Mouse (Mus musculus) forebrain, embryonic 15.5 days (tissue): ENCODE measurements around the gene Myh15. TPM values are rescaled to one million over a fixed set of nuclear protein-coding genes. Genes with fewer than 3 reads are reported as not detected.
A peak's percentile ranks its signal among the peaks of the same experiment; 100 is the strongest.

Experiments used
- ATAC-seq: fragments of 200-750 bp; cut with Nextera tagmentation; replicated peaks from 2 replicates; pipeline ENCODE4 v1.8.0; 2017; ENCODE audit warnings: mild to moderate bottlenecking, moderate TSS enrichment, moderate library complexity
- H3K27ac ChIP-seq: fragments of 300-500 bp; sonication (generic); replicated peaks from 2 replicates; pipeline ENCODE4 v1.5.1; 2015; ENCODE audit warnings: mild to moderate bottlenecking, inconsistent platforms
- H3K27me3 ChIP-seq: fragments of 300-500 bp; sonication (generic); 2 replicates; pipeline ENCODE4 v1.6.1; 2015; ENCODE audit warnings: inconsistent platforms
- H3K36me3 ChIP-seq: fragments of 300-500 bp; sonication (generic); 2 replicates; pipeline ENCODE4 v1.6.1; 2015; ENCODE audit warnings: mild to moderate bottlenecking, inconsistent platforms
- H3K4me1 ChIP-seq: fragments of 300-500 bp; sonication (generic); 2 replicates; pipeline ENCODE4 v1.6.1; 2015; ENCODE audit warnings: inconsistent platforms
- H3K4me2 ChIP-seq: fragments of 300-500 bp; sonication (generic); replicated peaks from 2 replicates; pipeline ENCODE4 v1.6.1; 2015; ENCODE audit warnings: mild to moderate bottlenecking, inconsistent platforms
- H3K4me3 ChIP-seq: fragments of 300-500 bp; sonication (generic); 2 replicates; pipeline ENCODE4 v1.5.1; 2015; ENCODE audit warnings: mild to moderate bottlenecking, inconsistent platforms
- H3K9ac ChIP-seq: fragments of 300-500 bp; sonication (generic); replicated peaks from 2 replicates; pipeline ENCODE4 v1.6.1; 2015; ENCODE audit warnings: mild to moderate bottlenecking, inconsistent platforms
- H3K9me3 ChIP-seq: fragments of 300-500 bp; sonication (generic); 2 replicates; pipeline ENCODE4 v1.6.1; 2016; ENCODE audit warnings: inconsistent platforms
- WGBS: fragments of 180-500 bp; shearing (Covaris S2); methylation state at CpG from one replicate; pipeline ENCODE4 v1.1.7; 2015; ENCODE audit warnings: mixed read lengths; 5-methylcytosine and 5-hydroxymethylcytosine counted together
- polyA plus RNA-seq: library from polyadenylated mRNA; unstranded; fragments of >200 nt; fragmentation: Nextera tagmentation; extraction: Ambion mirVana; gene quantifications from 2 replicates; pipeline ENCODE4 v1.2.1, GENCODE M21; 2015

Gene Myh15
- 0.05 and 0.11 TPM in 2 replicates for polyA plus RNA-seq

- Histone ChIP-seq H3K4me3 (no peak within 1 kb of the TSS), H3K4me2 (no peak within 1 kb of the TSS), H3K27ac (no peak within 1 kb of the TSS), H3K9ac (no peak within 1 kb of the TSS), H3K9me3 (no peaks in the 10 kb centered on the region), H3K36me3 (no peaks in the 10 kb centered on the region), H3K27me3 (no peaks in the 10 kb centered on the region), H3K4me1 (no peaks in the 10 kb centered on the region)
- no peak for ATAC-seq
- WGBS: 96% methylated on average over 1 of the region's 1 CpGs
Measured at GRCm38 (mm10) chr16:49057186-49057585, at the start of gene Myh15. Myh15 (plus strand) TSS chr16:49057486.

GRCm38 (mm10) chr16:49016620-49017332, 40.5 kb upstream of the Myh15 start:
- Histone ChIP-seq H3K36me3 (peaks cover 9% of the 10 kb centered on the region), H3K4me2 (no peak overlapping the region), H3K27me3 (no peaks in the 10 kb centered on the region), H3K27ac (no peak overlapping the region), H3K9me3 (no peaks in the 10 kb centered on the region), H3K4me1 (no peaks in the 10 kb centered on the region), H3K4me3 (no peak overlapping the region), H3K9ac (no peak overlapping the region)
- ATAC-seq: peak; percentile 68; the same call in 1 of the 2 replicates
- WGBS: 41% methylated on average over 5 of the region's 5 CpGs

- Histone ChIP-seq H3K27me3 (no peaks in the 10 kb centered on the region), H3K9ac (no peak overlapping the region), H3K36me3 (no peaks in the 10 kb centered on the region), H3K4me3 (no peak overlapping the region), H3K4me2 (no peak overlapping the region), H3K27ac (no peak overlapping the region), H3K9me3 (no peaks in the 10 kb centered on the region), H3K4me1 (no peaks in the 10 kb centered on the region)
- 38% methylated on average over 4 of the region's 4 CpGs for WGBS
- 0 out of 2 replicates have a peak, but pooled peaks have one; percentile 6 for ATAC-seq
Measured at GRCm38 (mm10) chr16:49035852-49036251, 21.4 kb upstream of the Myh15 start.

- H3K4me1 ChIP-seq: no peaks in the 10 kb centered on the region
- H3K4me3 ChIP-seq: no peak overlapping the region
- H3K36me3 ChIP-seq: no peaks in the 10 kb centered on the region
- H3K27me3 ChIP-seq: no peaks in the 10 kb centered on the region
- no peak overlapping the region for H3K4me2 ChIP-seq
- no peak for ATAC-seq
- H3K9me3 ChIP-seq: no peaks in the 10 kb centered on the region
- no peak overlapping the region for H3K27ac ChIP-seq
- H3K9ac ChIP-seq: no peak overlapping the region
- WGBS: 80% methylated on average over 4 of the region's 4 CpGs
Measured at GRCm38 (mm10) chr16:49037771-49038170, 19.5 kb upstream of the Myh15 start.

GRCm38 (mm10) chr16:49040554-49041221, 16.6 kb upstream of the Myh15 start:
- H3K9ac ChIP-seq: no peak overlapping the region
- H3K27ac ChIP-seq: no peak overlapping the region
- H3K4me3 ChIP-seq: no peak overlapping the region
- H3K27me3 ChIP-seq: no peaks in the 10 kb centered on the region
- H3K9me3 ChIP-seq: no peaks in the 10 kb centered on the region
- no peaks in the 10 kb centered on the region for H3K36me3 ChIP-seq
- no peaks in the 10 kb centered on the region for H3K4me1 ChIP-seq
- ATAC-seq: no peak
- WGBS: 83% methylated on average over 3 of the region's 3 CpGs
- H3K4me2 ChIP-seq: no peak overlapping the region

- H3K36me3 ChIP-seq: no peaks in the 10 kb centered on the region
- H3K27me3 ChIP-seq: no peaks in the 10 kb centered on the region
- no peak overlapping the region for H3K4me3 ChIP-seq
- H3K4me1 ChIP-seq: no peaks in the 10 kb centered on the region
- ATAC-seq: no peak
- no peak overlapping the region for H3K27ac ChIP-seq
- no peak overlapping the region for H3K9ac ChIP-seq
- no peaks in the 10 kb centered on the region for H3K9me3 ChIP-seq
- H3K4me2 ChIP-seq: no peak overlapping the region
Measured at GRCm38 (mm10) chr16:49049214-49049613, 8.1 kb upstream of the Myh15 start.

GRCm38 (mm10) chr16:49069256-49069963, 12.1 kb downstream of the Myh15 start:
- Histone ChIP-seq H3K9ac (no peak overlapping the region), H3K9me3 (no peaks in the 10 kb centered on the region), H3K4me2 (no peak overlapping the region), H3K27me3 (no peaks in the 10 kb centered on the region), H3K4me1 (no peaks in the 10 kb centered on the region), H3K36me3 (no peaks in the 10 kb centered on the region), H3K4me3 (no peak overlapping the region), H3K27ac (no peak overlapping the region)
- WGBS: 53% methylated on average over 5 of the region's 5 CpGs
- ATAC-seq: peak; percentile 71

GRCm38 (mm10) chr16:49071316-49071715, 14.0 kb downstream of the Myh15 start:
- no peak for ATAC-seq
- Histone ChIP-seq H3K4me3 (no peak overlapping the region), H3K9ac (no peak overlapping the region), H3K4me2 (no peak overlapping the region), H3K4me1 (no peaks in the 10 kb centered on the region), H3K36me3 (no peaks in the 10 kb centered on the region), H3K27me3 (no peaks in the 10 kb centered on the region), H3K27ac (no peak overlapping the region), H3K9me3 (no peaks in the 10 kb centered on the region)
- 83% methylated on average over 3 of the region's 3 CpGs for WGBS

GRCm38 (mm10) chr16:49128015-49128414, 70.7 kb downstream of the Myh15 start:
- Histone ChIP-seq H3K4me2 (no peak overlapping the region), H3K4me3 (no peak overlapping the region), H3K27me3 (no peaks in the 10 kb centered on the region), H3K36me3 (no peaks in the 10 kb centered on the region), H3K9ac (no peak overlapping the region), H3K27ac (no peak overlapping the region), H3K4me1 (no peaks in the 10 kb centered on the region), H3K9me3 (no peaks in the 10 kb centered on the region)
- 79% methylated on average over 1 of the region's 1 CpGs for WGBS
- no peak for ATAC-seq

GRCm38 (mm10) chr16:49156193-49156592, 98.9 kb downstream of the Myh15 start:
- Histone ChIP-seq H3K4me1 (no peaks in the 10 kb centered on the region), H3K27ac (no peak overlapping the region), H3K4me2 (no peak overlapping the region), H3K4me3 (no peak overlapping the region), H3K27me3 (no peaks in the 10 kb centered on the region), H3K9ac (no peak overlapping the region), H3K36me3 (no peaks in the 10 kb centered on the region), H3K9me3 (no peaks in the 10 kb centered on the region)
- WGBS: 80% methylated on average over 2 of the region's 2 CpGs
- ATAC-seq: no peak

GRCm38 (mm10) chr16:49164349-49165137, 107.3 kb downstream of the Myh15 start:
- no peak overlapping the region for H3K9ac ChIP-seq
- peak; percentile 79; the same call in 1 of the 2 replicates for ATAC-seq
- H3K27me3 ChIP-seq: no peaks in the 10 kb centered on the region
- H3K9me3 ChIP-seq: no peaks in the 10 kb centered on the region
- 40% methylated on average over 7 of the region's 7 CpGs for WGBS
- H3K36me3 ChIP-seq: no peaks in the 10 kb centered on the region
- H3K4me3 ChIP-seq: no peak overlapping the region
- H3K4me2 ChIP-seq: no peak overlapping the region
- H3K4me1 ChIP-seq: no peaks in the 10 kb centered on the region
- no peak overlapping the region for H3K27ac ChIP-seq

- Histone ChIP-seq H3K4me1 (no peaks in the 10 kb centered on the region), H3K9me3 (no peaks in the 10 kb centered on the region), H3K4me2 (no peak overlapping the region), H3K36me3 (no peaks in the 10 kb centered on the region), H3K27ac (no peak overlapping the region), H3K27me3 (no peaks in the 10 kb centered on the region), H3K4me3 (no peak overlapping the region), H3K9ac (no peak overlapping the region)
- no peak for ATAC-seq
- WGBS: 93% methylated on average over 11 of the region's 11 CpGs
Measured at GRCm38 (mm10) chr16:49165728-49166127, 108.4 kb downstream of the Myh15 start.
